Mouse (Mus musculus): Measurements from ENCODE around the gene Zfp346. TPM values are rescaled to one million over a fixed set of nuclear protein-coding genes. Genes with fewer than 3 reads are reported as not detected.

The Zfp346 gene
- polyA plus RNA-seq, 1 experiment = 39.1 TPM

- no peaks in the 10 kb centered on the region for H3K27me3 ChIP-seq (ENCODE audit: control insufficient read depth, insufficient read depth, insufficient read length)
Measured at GRCm38 (mm10) chr13:55152621-55153415, 47.7 kb downstream of the Zfp346 start, which contains the start of gene Fgfr4. Fgfr4 (plus strand) TSS chr13:55152640.

DNA sequence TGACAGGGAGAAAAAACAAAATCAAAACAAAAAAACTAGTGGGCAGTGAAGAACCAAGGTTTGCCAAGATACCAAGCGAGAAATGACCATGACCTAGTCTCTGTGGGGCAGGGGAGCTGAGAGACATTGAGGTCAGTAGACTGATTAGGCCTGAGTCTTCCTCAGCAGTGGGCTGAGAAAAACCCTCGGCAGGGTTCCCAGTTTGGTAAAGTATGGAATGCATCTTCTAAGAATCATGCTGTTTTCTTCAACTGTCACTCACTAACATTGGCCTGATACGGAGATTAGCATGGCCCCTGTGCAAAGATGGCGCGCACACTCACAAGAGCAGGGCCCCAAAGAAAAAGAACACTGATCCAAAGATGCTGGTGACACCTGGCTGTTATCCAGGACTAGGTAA lies 48.8 kb downstream of the Zfp346 start:
- H3K27me3 ChIP-seq (ENCODE audit: control insufficient read depth, insufficient read depth, insufficient read length) = no peaks in the 10 kb centered on the region
- H3K36me3 ChIP-seq (ENCODE audit: control insufficient read depth, insufficient read depth) = no peaks in the 10 kb centered on the region
- no peak overlapping the region for H3K4me3 ChIP-seq (ENCODE audit: insufficient read depth, poor library complexity, severe bottlenecking)
- H3K79me2 ChIP-seq (ENCODE audit: control insufficient read depth, insufficient read depth) = no peaks in the 10 kb centered on the region
- no peaks in the 10 kb centered on the region for H3K79me3 ChIP-seq (ENCODE audit: low read depth)
- TF ChIP-seq MAX (IDR thresholded peaks at IDR 0.05) = no peak
- TF ChIP-seq MYOG (IDR thresholded peaks at IDR 0.05; ENCODE audit: control insufficient read depth, extremely low read depth, insufficient read length) = no peak
- TF ChIP-seq MYOD1 (IDR thresholded peaks at IDR 0.05; ENCODE audit: control insufficient read depth, insufficient read length, low read depth) = no peak
- TF ChIP-seq FOSL1 (IDR thresholded peaks at IDR 0.05; ENCODE audit: insufficient read depth, low read length, poor library complexity, severe bottlenecking) = no peak
- no peak for TF ChIP-seq CTCF (IDR thresholded peaks at IDR 0.05; ENCODE audit: control insufficient read depth, insufficient read depth, insufficient read length)
- no peak for TF ChIP-seq CEBPB (IDR thresholded peaks at IDR 0.05; ENCODE audit: low read depth)
- TF ChIP-seq USF1 (IDR thresholded peaks at IDR 0.05; ENCODE audit: low read depth) = no peak
- H3ac ChIP-seq (ENCODE audit: control insufficient read depth, insufficient read length, low read depth) = no peak overlapping the region

More at GRCm38 (mm10) chr13:55152621-55153415, 47.7 kb downstream of the Zfp346 start, which contains the start of gene Fgfr4:
- Histone ChIP-seq H3K4me3 (ENCODE audit: insufficient read depth, poor library complexity, severe bottlenecking) (peak within 1 kb of the TSS; percentile 18), H3K36me3 (ENCODE audit: control insufficient read depth, insufficient read depth) (no peaks in the 10 kb centered on the region), H3ac (ENCODE audit: control insufficient read depth, insufficient read length, low read depth) (peak within 1 kb of the TSS; percentile 19), H3K79me3 (ENCODE audit: low read depth) (no peaks in the 10 kb centered on the region), H3K79me2 (ENCODE audit: control insufficient read depth, insufficient read depth) (no peaks in the 10 kb centered on the region)
- TF ChIP-seq USF1 (IDR thresholded peaks at IDR 0.05; ENCODE audit: low read depth) (no peak), CEBPB (IDR thresholded peaks at IDR 0.05; ENCODE audit: low read depth) (no peak), CTCF (IDR thresholded peaks at IDR 0.05; ENCODE audit: control insufficient read depth, insufficient read depth, insufficient read length) (no peak), MYOG (IDR thresholded peaks at IDR 0.05; ENCODE audit: control insufficient read depth, extremely low read depth, insufficient read length) (no peak), MYOD1 (IDR thresholded peaks at IDR 0.05; ENCODE audit: control insufficient read depth, insufficient read length, low read depth) (no peak)

DNA sequence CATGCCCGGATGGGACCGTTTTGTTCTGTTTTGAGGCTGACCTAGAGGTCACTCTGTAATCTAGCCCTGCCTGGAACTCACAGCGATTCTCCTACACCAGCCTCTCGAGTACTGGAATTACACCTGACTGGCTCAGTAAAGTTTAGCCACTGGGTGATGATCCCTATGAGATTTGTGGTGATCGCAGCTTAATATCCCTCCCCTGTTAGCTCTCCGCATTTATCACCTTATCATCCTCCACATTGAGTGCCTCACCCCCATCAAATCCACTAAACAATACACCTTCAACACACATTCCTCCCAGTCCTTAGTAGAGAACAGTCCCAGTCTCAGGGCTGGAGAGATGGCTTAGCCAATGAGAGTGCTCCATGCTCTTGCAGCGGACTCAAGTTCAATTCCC lies 57.3 kb downstream of the Zfp346 start:
- TF ChIP-seq MYOD1 (IDR thresholded peaks at IDR 0.05; ENCODE audit: control insufficient read depth, insufficient read length, low read depth) (no peak), CEBPB (IDR thresholded peaks at IDR 0.05; ENCODE audit: low read depth) (no peak), FOSL1 (IDR thresholded peaks at IDR 0.05; ENCODE audit: insufficient read depth, low read length, poor library complexity, severe bottlenecking) (no peak), MYOG (IDR thresholded peaks at IDR 0.05; ENCODE audit: control insufficient read depth, extremely low read depth, insufficient read length) (no peak)
- no peak overlapping the region for H3K4me3 ChIP-seq (ENCODE audit: insufficient read depth, poor library complexity, severe bottlenecking)
- no peaks in the 10 kb centered on the region for H3K79me3 ChIP-seq (ENCODE audit: low read depth)
- no peaks in the 10 kb centered on the region for H3K79me2 ChIP-seq (ENCODE audit: control insufficient read depth, insufficient read depth)
- H3K27me3 ChIP-seq (ENCODE audit: control insufficient read depth, insufficient read depth, insufficient read length) = no peaks in the 10 kb centered on the region
- H3ac ChIP-seq (ENCODE audit: control insufficient read depth, insufficient read length, low read depth) = no peak overlapping the region
- H3K36me3 ChIP-seq (ENCODE audit: control insufficient read depth, insufficient read depth) = no peaks in the 10 kb centered on the region

GRCm38 (mm10) chr13:55163553-55163952 lies 58.4 kb downstream of the Zfp346 start:
- no peak for TF ChIP-seq FOSL1 (IDR thresholded peaks at IDR 0.05; ENCODE audit: insufficient read depth, low read length, poor library complexity, severe bottlenecking)
- no peak for TF ChIP-seq MAX (IDR thresholded peaks at IDR 0.05)
- no peak for TF ChIP-seq USF1 (IDR thresholded peaks at IDR 0.05; ENCODE audit: low read depth)
- no peak for TF ChIP-seq MYOG (IDR thresholded peaks at IDR 0.05; ENCODE audit: control insufficient read depth, extremely low read depth, insufficient read length)
- TF ChIP-seq CEBPB (IDR thresholded peaks at IDR 0.05; ENCODE audit: low read depth) = no peak
- TF ChIP-seq CTCF (IDR thresholded peaks at IDR 0.05; ENCODE audit: control insufficient read depth, insufficient read depth, insufficient read length) = no peak
- no peak for TF ChIP-seq MYOD1 (IDR thresholded peaks at IDR 0.05; ENCODE audit: control insufficient read depth, insufficient read length, low read depth)
- no peaks in the 10 kb centered on the region for H3K27me3 ChIP-seq (ENCODE audit: control insufficient read depth, insufficient read depth, insufficient read length)
- H3K79me3 ChIP-seq (ENCODE audit: low read depth) = no peaks in the 10 kb centered on the region
- no peaks in the 10 kb centered on the region for H3K36me3 ChIP-seq (ENCODE audit: control insufficient read depth, insufficient read depth)
- no peak overlapping the region for H3ac ChIP-seq (ENCODE audit: control insufficient read depth, insufficient read length, low read depth)
- H3K79me2 ChIP-seq (ENCODE audit: control insufficient read depth, insufficient read depth) = no peaks in the 10 kb centered on the region
- no peak overlapping the region for H3K4me3 ChIP-seq (ENCODE audit: insufficient read depth, poor library complexity, severe bottlenecking)

GRCm38 (mm10) chr13:55165831-55166339 lies 60.8 kb downstream of the Zfp346 start:
- Histone ChIP-seq H3ac (ENCODE audit: control insufficient read depth, insufficient read length, low read depth) (no peak overlapping the region), H3K4me3 (ENCODE audit: insufficient read depth, poor library complexity, severe bottlenecking) (no peak overlapping the region), H3K36me3 (ENCODE audit: control insufficient read depth, insufficient read depth) (no peaks in the 10 kb centered on the region), H3K27me3 (ENCODE audit: control insufficient read depth, insufficient read depth, insufficient read length) (no peaks in the 10 kb centered on the region), H3K79me3 (ENCODE audit: low read depth) (no peaks in the 10 kb centered on the region), H3K79me2 (ENCODE audit: control insufficient read depth, insufficient read depth) (no peaks in the 10 kb centered on the region)
- TF ChIP-seq CTCF (IDR thresholded peaks at IDR 0.05; ENCODE audit: control insufficient read depth, insufficient read depth, insufficient read length) (no peak), CEBPB (IDR thresholded peaks at IDR 0.05; ENCODE audit: low read depth) (no peak), MYOD1 (IDR thresholded peaks at IDR 0.05; ENCODE audit: control insufficient read depth, insufficient read length, low read depth) (no peak), MAX (IDR thresholded peaks at IDR 0.05) (no peak), FOSL1 (IDR thresholded peaks at IDR 0.05; ENCODE audit: insufficient read depth, low read length, poor library complexity, severe bottlenecking) (no peak), USF1 (IDR thresholded peaks at IDR 0.05; ENCODE audit: low read depth) (no peak), MYOG (IDR thresholded peaks at IDR 0.05; ENCODE audit: control insufficient read depth, extremely low read depth, insufficient read length) (no peak)

All from C2C12 (cell line).